Mouse (Mus musculus): ENCODE measurements around the gene Cmtm1. TPM values are rescaled to one million over a fixed set of nuclear protein-coding genes. Genes with fewer than 3 reads are reported as not detected.
A peak's percentile ranks its signal among the peaks of the same experiment; 100 is the strongest.

Gene Cmtm1
- polyA plus RNA-seq, 1 experiment, result not detected

DNA sequence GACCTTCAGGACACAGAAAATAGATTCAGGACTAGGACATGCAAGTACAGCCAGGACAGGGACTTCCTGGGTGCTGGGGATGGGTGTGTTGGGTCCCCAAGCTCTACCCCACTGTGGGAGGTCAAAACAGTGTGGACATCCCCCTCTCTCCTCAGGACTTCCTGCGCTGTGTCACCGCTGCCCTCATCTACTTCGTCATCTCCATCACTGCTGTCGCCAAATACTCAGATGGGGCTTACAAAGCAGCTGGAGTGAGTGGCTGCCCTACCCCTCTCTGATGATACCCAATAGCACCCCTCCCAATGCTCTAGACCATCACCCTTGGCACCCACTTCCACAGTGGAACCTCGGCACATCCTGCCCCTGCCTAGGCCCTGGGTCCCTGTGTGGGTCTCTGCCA lies 34.7 kb upstream of the Cmtm1 start:
- H3K4me3 ChIP-seq (ENCODE audit: low read depth, low read length), result no peak overlapping the region
- TF ChIP-seq CTCF (IDR thresholded peaks at IDR 0.05; ENCODE audit: extremely low read depth, insufficient read length, insufficient replicate concordance, low read depth, low read length) (no peak), POLR2A (IDR thresholded peaks at IDR 0.05; ENCODE audit: low read depth, low read length) (no peak)
- H3K36me3 ChIP-seq (ENCODE audit: control insufficient read depth, insufficient read depth, low read length), result peaks cover 6% of the 10 kb centered on the region; the same call in 1 of the 2 replicates
- H3K27ac ChIP-seq (ENCODE audit: insufficient read depth, low read depth, low read length), result no peak overlapping the region
- peaks cover 4% of the 10 kb centered on the region; the same call in 1 of the 2 replicates for H3K4me1 ChIP-seq (ENCODE audit: control insufficient read depth, insufficient read depth, insufficient read length, low read length)
- no peaks in the 10 kb centered on the region; the same call in 1 of the 2 replicates for H3K27me3 ChIP-seq (ENCODE audit: control insufficient read depth, insufficient read depth, low read length)
- 91% methylated on average over 5 of the region's 5 CpGs for WGBS

GRCm38 (mm10) chr8:104343957-104344356 lies 34.0 kb upstream of the Cmtm1 start:
- Histone ChIP-seq H3K36me3 (ENCODE audit: control insufficient read depth, insufficient read depth, low read length) (peaks cover 6% of the 10 kb centered on the region; the same call in 1 of the 2 replicates), H3K27me3 (ENCODE audit: control insufficient read depth, insufficient read depth, low read length) (no peaks in the 10 kb centered on the region; the same call in 1 of the 2 replicates), H3K4me1 (ENCODE audit: control insufficient read depth, insufficient read depth, insufficient read length, low read length) (peaks cover 4% of the 10 kb centered on the region; the same call in 1 of the 2 replicates), H3K4me3 (ENCODE audit: low read depth, low read length) (no peak overlapping the region), H3K27ac (ENCODE audit: insufficient read depth, low read depth, low read length) (no peak overlapping the region)
- TF ChIP-seq CTCF (IDR thresholded peaks at IDR 0.05; ENCODE audit: extremely low read depth, insufficient read length, insufficient replicate concordance, low read depth, low read length) (peak; percentile 91), POLR2A (IDR thresholded peaks at IDR 0.05; ENCODE audit: low read depth, low read length) (no peak)
- WGBS, result 9% methylated on average over 7 of the region's 7 CpGs

DNA sequence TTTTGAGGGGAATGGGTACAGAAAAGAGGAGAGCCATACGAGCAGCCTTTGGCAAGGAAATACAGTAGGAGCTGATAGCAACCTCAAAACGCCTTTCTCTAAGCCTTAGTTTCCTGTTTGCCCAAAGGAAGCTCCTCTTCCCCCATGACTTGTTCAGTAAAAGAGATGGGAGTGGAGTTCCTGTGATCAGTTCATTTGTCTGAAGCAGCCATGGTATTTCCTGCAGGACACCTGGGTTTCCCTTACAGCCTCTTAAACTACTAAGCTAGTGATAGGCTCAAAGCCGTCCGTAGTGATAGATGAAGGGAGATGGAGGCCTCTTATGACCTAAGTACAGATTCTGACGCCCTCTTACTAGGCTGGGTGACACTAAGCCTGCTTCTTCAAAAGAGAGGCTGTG lies 32.5 kb upstream of the Cmtm1 start:
- H3K36me3 ChIP-seq (ENCODE audit: control insufficient read depth, insufficient read depth, low read length), result 0 out of 2 replicates have a peak, but pooled peaks cover 2% of the 10 kb centered on the region
- no peak overlapping the region for H3K27ac ChIP-seq (ENCODE audit: insufficient read depth, low read depth, low read length)
- no peak overlapping the region for H3K4me3 ChIP-seq (ENCODE audit: low read depth, low read length)
- 74% methylated on average over 5 of the region's 5 CpGs for WGBS
- H3K4me1 ChIP-seq (ENCODE audit: control insufficient read depth, insufficient read depth, insufficient read length, low read length), result peaks cover 4% of the 10 kb centered on the region; the same call in 1 of the 2 replicates
- TF ChIP-seq POLR2A (IDR thresholded peaks at IDR 0.05; ENCODE audit: low read depth, low read length) (no peak), CTCF (IDR thresholded peaks at IDR 0.05; ENCODE audit: extremely low read depth, insufficient read length, insufficient replicate concordance, low read depth, low read length) (no peak)
- H3K27me3 ChIP-seq (ENCODE audit: control insufficient read depth, insufficient read depth, low read length), result no peaks in the 10 kb centered on the region; the same call in 1 of the 2 replicates

DNA sequence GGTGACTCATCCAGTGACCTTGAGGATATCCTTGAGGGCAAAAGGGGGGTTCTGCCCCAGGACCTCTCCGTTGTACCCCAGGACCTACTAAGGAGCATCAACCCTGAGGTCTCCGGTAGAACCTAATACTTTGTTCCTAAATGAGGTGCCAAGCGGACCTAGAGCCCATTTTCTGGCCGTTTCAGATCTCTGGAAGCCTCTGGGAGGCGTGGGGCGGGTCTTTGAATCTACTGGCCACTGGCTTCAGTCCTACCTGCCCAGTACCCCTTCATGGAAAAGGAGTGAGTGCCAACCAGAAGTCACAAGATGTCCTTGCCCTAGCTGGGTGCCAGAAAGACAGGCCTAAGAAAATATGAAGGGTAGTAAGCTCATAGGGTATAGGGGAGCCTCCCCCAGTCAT lies 31.7 kb upstream of the Cmtm1 start:
- TF ChIP-seq CTCF (IDR thresholded peaks at IDR 0.05; ENCODE audit: extremely low read depth, insufficient read length, insufficient replicate concordance, low read depth, low read length), result no peak
- no peak for TF ChIP-seq POLR2A (IDR thresholded peaks at IDR 0.05; ENCODE audit: low read depth, low read length)
- H3K4me3 ChIP-seq (ENCODE audit: low read depth, low read length), result no peak overlapping the region
- H3K36me3 ChIP-seq (ENCODE audit: control insufficient read depth, insufficient read depth, low read length), result 0 out of 2 replicates have a peak, but pooled peaks cover 2% of the 10 kb centered on the region
- no peaks in the 10 kb centered on the region; the same call in 1 of the 2 replicates for H3K27me3 ChIP-seq (ENCODE audit: control insufficient read depth, insufficient read depth, low read length)
- WGBS, result 49% methylated on average over 6 of the region's 6 CpGs
- H3K4me1 ChIP-seq (ENCODE audit: control insufficient read depth, insufficient read depth, insufficient read length, low read length), result peaks cover 4% of the 10 kb centered on the region; the same call in 1 of the 2 replicates
- no peak overlapping the region for H3K27ac ChIP-seq (ENCODE audit: insufficient read depth, low read depth, low read length)

GRCm38 (mm10) chr8:104341106-104341561 lies 31.2 kb upstream of the Cmtm1 start:
- H3K36me3 ChIP-seq (ENCODE audit: control insufficient read depth, insufficient read depth, low read length), result no peaks in the 10 kb centered on the region
- H3K4me3 ChIP-seq (ENCODE audit: low read depth, low read length), result peak overlapping the region; percentile 69
- 2% methylated on average over 24 of the region's 24 CpGs for WGBS
- no peak for TF ChIP-seq CTCF (IDR thresholded peaks at IDR 0.05; ENCODE audit: extremely low read depth, insufficient read length, insufficient replicate concordance, low read depth, low read length)
- TF ChIP-seq POLR2A (IDR thresholded peaks at IDR 0.05; ENCODE audit: low read depth, low read length), result peak; percentile 37; the same call in 1 of the 2 replicates
- H3K27ac ChIP-seq (ENCODE audit: insufficient read depth, low read depth, low read length), result peak overlapping the region; percentile 2; the same call in 1 of the 2 replicates
- no peaks in the 10 kb centered on the region; the same call in 1 of the 2 replicates for H3K27me3 ChIP-seq (ENCODE audit: control insufficient read depth, insufficient read depth, low read length)
- H3K4me1 ChIP-seq (ENCODE audit: control insufficient read depth, insufficient read depth, insufficient read length, low read length), result peaks cover 4% of the 10 kb centered on the region; the same call in 1 of the 2 replicates

DNA sequence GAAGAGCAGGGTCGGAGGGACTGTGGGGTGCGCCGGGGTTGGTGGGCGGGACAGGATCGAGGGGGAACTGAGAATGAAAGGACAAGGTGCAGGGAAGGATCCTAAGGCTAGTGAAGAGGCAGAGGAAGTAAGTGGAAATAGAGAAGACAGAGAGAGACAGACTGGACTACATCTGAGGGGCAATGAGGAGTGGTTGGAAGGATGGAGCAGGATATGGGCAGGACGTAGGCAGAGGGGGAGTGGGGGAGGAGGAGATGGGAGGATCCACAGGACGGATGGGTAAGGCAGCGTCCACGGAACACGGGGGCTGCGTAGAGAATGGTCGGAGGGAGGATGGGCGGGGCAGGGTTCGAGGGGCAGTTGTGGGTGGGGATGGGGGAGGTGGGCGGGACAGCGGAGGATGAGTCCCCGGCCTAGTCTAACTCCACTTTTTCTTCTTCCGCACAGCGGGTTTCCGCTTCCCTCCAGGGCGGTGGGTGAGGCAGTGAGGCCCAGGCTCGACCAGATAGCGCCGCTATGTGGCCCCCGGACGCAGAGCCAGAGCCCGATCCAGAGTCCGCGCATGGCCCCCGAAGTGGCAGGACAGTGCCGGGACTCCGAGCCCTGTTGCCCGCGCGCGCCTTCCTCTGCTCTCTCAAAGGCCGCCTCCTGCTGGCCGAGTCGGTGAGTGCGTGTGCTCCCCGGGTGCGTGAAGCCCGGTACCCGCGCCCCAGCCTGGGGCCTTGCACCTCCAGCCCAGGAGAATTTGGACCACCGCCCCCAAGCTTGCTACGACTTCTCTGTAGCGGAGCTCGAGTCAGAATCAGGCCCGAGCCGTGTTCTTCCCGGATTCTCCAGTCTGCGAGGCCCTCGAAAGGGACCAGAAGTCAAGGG lies 30.5 kb upstream of the Cmtm1 start:
- peaks cover 4% of the 10 kb centered on the region; the same call in 1 of the 2 replicates for H3K4me1 ChIP-seq (ENCODE audit: control insufficient read depth, insufficient read depth, insufficient read length, low read length)
- TF ChIP-seq CTCF (IDR thresholded peaks at IDR 0.05; ENCODE audit: extremely low read depth, insufficient read length, insufficient replicate concordance, low read depth, low read length), result peak; percentile 47; the same call in 1 of the 2 replicates
- peak; percentile 45; the same call in 1 of the 2 replicates for TF ChIP-seq POLR2A (IDR thresholded peaks at IDR 0.05; ENCODE audit: low read depth, low read length)
- H3K36me3 ChIP-seq (ENCODE audit: control insufficient read depth, insufficient read depth, low read length), result no peaks in the 10 kb centered on the region
- no peaks in the 10 kb centered on the region; the same call in 1 of the 2 replicates for H3K27me3 ChIP-seq (ENCODE audit: control insufficient read depth, insufficient read depth, low read length)
- peak overlapping the region; percentile 69 for H3K4me3 ChIP-seq (ENCODE audit: low read depth, low read length)
- H3K27ac ChIP-seq (ENCODE audit: insufficient read depth, low read depth, low read length), result peak overlapping the region; percentile 63
- under 1% methylated on average over 53 of the region's 54 CpGs for WGBS

- Histone ChIP-seq H3K27me3 (ENCODE audit: control insufficient read depth, insufficient read depth, low read length) (no peaks in the 10 kb centered on the region; the same call in 1 of the 2 replicates), H3K36me3 (ENCODE audit: control insufficient read depth, insufficient read depth, low read length) (no peaks in the 10 kb centered on the region), H3K4me1 (ENCODE audit: control insufficient read depth, insufficient read depth, insufficient read length, low read length) (peaks cover 4% of the 10 kb centered on the region; the same call in 1 of the 2 replicates), H3K4me3 (ENCODE audit: low read depth, low read length) (peak overlapping the region; percentile 69), H3K27ac (ENCODE audit: insufficient read depth, low read depth, low read length) (no peak overlapping the region)
- TF ChIP-seq CTCF (IDR thresholded peaks at IDR 0.05; ENCODE audit: extremely low read depth, insufficient read length, insufficient replicate concordance, low read depth, low read length) (no peak), POLR2A (IDR thresholded peaks at IDR 0.05; ENCODE audit: low read depth, low read length) (no peak)
- WGBS, result 7% methylated on average over 6 of the region's 6 CpGs
Observed at GRCm38 (mm10) chr8:104339983-104340232, 30.0 kb upstream of the Cmtm1 start.

Data from small intestine, adult 2 months (tissue).